Mouse (Mus musculus): ENCODE measurements around the gene Tmem106b.
A peak's percentile ranks its signal among the peaks of the same experiment; 100 is the strongest.

- TF ChIP-seq POLR2A (IDR thresholded peaks at IDR 0.05; ENCODE audit: borderline replicate concordance, extremely low read depth, insufficient read depth, insufficient read length, poor library complexity, severe bottlenecking) (no peak), CTCF (IDR thresholded peaks at IDR 0.05; ENCODE audit: borderline replicate concordance, extremely low read depth, insufficient read depth, insufficient read length) (peak; percentile 50; the same call in 1 of the 2 replicates)
Observed at GRCm38 (mm10) chr6:13030961-13031360, 38.6 kb upstream of the Tmem106b start.

Measured in brain, embryonic 14.5 days (tissue).